Mouse (Mus musculus): Measurements from ENCODE around the gene Vmn1r232. TPM values are rescaled to one million over a fixed set of nuclear protein-coding genes. Genes with fewer than 3 reads are reported as not detected.

The Vmn1r232 gene
- polyA plus RNA-seq (2014; fragmentation: Nextera tagmentation; extraction: Ambion mirVana), result not detected in 2 replicates

- Histone ChIP-seq H3K4me3 (replicated peaks; ENCODE audit: low read depth, low read length) (no peak within 1 kb of the TSS), H3K4me2 (ENCODE audit: low read length) (no peak within 1 kb of the TSS), H3K27ac (replicated peaks; ENCODE audit: low read depth, low read length) (no peak within 1 kb of the TSS), H3K27me3 (ENCODE audit: control insufficient read depth, insufficient read depth, low read length) (no peaks in the 10 kb centered on the region), H3K4me1 (ENCODE audit: control insufficient read depth, insufficient read depth, low read length) (no peaks in the 10 kb centered on the region), H3K36me3 (ENCODE audit: control insufficient read depth, insufficient read depth, low read length) (no peaks in the 10 kb centered on the region), H3K9ac (replicated peaks; ENCODE audit: low read length) (no peak within 1 kb of the TSS), H3K9me3 (ENCODE audit: control insufficient read depth, low read length) (0 out of 2 replicates have a peak, but pooled peaks cover 2% of the 10 kb centered on the region)
- 40% methylated on average over 1 of the region's 1 CpGs for WGBS
- no peak for DNase-seq
- ATAC-seq (ENCODE audit: low FRiP score, low TSS enrichment), result no peak
These were observed at the start of gene Vmn1r232 for GRCm38 (mm10) chr17:20919614-20920013. Vmn1r232 (minus strand) TSS chr17:20919714.

GRCm38 (mm10) chr17:20966681-20967080, 47.2 kb upstream of the Vmn1r232 start:
- Histone ChIP-seq H3K4me2 (ENCODE audit: low read length) (no peak overlapping the region), H3K27me3 (ENCODE audit: control insufficient read depth, insufficient read depth, low read length) (no peaks in the 10 kb centered on the region), H3K9ac (replicated peaks; ENCODE audit: low read length) (no peak overlapping the region), H3K9me3 (ENCODE audit: control insufficient read depth, low read length) (no peaks in the 10 kb centered on the region), H3K4me3 (replicated peaks; ENCODE audit: low read depth, low read length) (no peak overlapping the region), H3K27ac (replicated peaks; ENCODE audit: low read depth, low read length) (no peak overlapping the region), H3K4me1 (ENCODE audit: control insufficient read depth, insufficient read depth, low read length) (no peaks in the 10 kb centered on the region), H3K36me3 (ENCODE audit: control insufficient read depth, insufficient read depth, low read length) (peaks cover 83% of the 10 kb centered on the region)
- DNase-seq (no peak), ATAC-seq (ENCODE audit: low FRiP score, low TSS enrichment) (no peak)

DNA sequence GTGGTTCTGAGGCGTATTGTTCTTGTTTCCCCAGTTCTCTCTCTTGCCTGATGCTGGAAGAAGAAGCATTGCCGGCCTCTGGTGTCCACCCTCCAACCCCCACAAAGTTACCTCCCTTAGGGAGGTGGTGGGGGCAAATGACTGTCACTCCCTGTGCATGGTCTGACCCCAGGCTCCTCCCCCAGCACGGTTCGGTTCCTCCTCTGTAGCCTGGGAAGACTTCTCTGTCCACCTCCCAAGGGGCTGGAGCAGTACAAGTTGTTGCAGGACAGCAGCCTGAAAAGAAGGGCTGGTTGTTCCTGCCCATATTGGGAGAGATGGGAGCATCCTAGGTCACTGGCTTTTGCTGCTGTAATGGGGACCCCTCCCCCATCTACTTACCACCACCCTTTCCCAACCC, 45.9 kb upstream of the Vmn1r232 start:
- H3K27ac ChIP-seq (replicated peaks; ENCODE audit: low read depth, low read length), result no peak overlapping the region
- no peaks in the 10 kb centered on the region for H3K4me1 ChIP-seq (ENCODE audit: control insufficient read depth, insufficient read depth, low read length)
- H3K4me3 ChIP-seq (replicated peaks; ENCODE audit: low read depth, low read length), result no peak overlapping the region
- no peak overlapping the region for H3K9ac ChIP-seq (replicated peaks; ENCODE audit: low read length)
- DNase-seq, result no peak
- H3K9me3 ChIP-seq (ENCODE audit: control insufficient read depth, low read length), result no peaks in the 10 kb centered on the region
- no peak for ATAC-seq (ENCODE audit: low FRiP score, low TSS enrichment)
- H3K4me2 ChIP-seq (ENCODE audit: low read length), result no peak overlapping the region
- peaks cover 95% of the 10 kb centered on the region for H3K36me3 ChIP-seq (ENCODE audit: control insufficient read depth, insufficient read depth, low read length)
- WGBS, result 92% methylated on average over 4 of the region's 4 CpGs
- H3K27me3 ChIP-seq (ENCODE audit: control insufficient read depth, insufficient read depth, low read length), result no peaks in the 10 kb centered on the region

GRCm38 (mm10) chr17:20960386-20960785, 40.9 kb upstream of the Vmn1r232 start:
- WGBS, result 95% methylated on average over 5 of the region's 5 CpGs
- H3K36me3 ChIP-seq (ENCODE audit: control insufficient read depth, insufficient read depth, low read length), result peaks cover 100% of the 10 kb centered on the region
- H3K27me3 ChIP-seq (ENCODE audit: control insufficient read depth, insufficient read depth, low read length), result no peaks in the 10 kb centered on the region
- H3K9me3 ChIP-seq (ENCODE audit: control insufficient read depth, low read length), result no peaks in the 10 kb centered on the region
- H3K27ac ChIP-seq (replicated peaks; ENCODE audit: low read depth, low read length), result no peak overlapping the region
- no peak for DNase-seq
- no peak overlapping the region for H3K9ac ChIP-seq (replicated peaks; ENCODE audit: low read length)
- no peak overlapping the region for H3K4me2 ChIP-seq (ENCODE audit: low read length)
- no peaks in the 10 kb centered on the region for H3K4me1 ChIP-seq (ENCODE audit: control insufficient read depth, insufficient read depth, low read length)
- ATAC-seq (ENCODE audit: low FRiP score, low TSS enrichment), result no peak
- H3K4me3 ChIP-seq (replicated peaks; ENCODE audit: low read depth, low read length), result no peak overlapping the region

- H3K4me1 ChIP-seq (ENCODE audit: control insufficient read depth, insufficient read depth, low read length), result peaks cover 28% of the 10 kb centered on the region
- peak overlapping the region; percentile 98; the same call in 1 of the 2 replicates for H3K27ac ChIP-seq (replicated peaks; ENCODE audit: low read depth, low read length)
These were observed 27.1 kb upstream of the Vmn1r232 start for GRCm38 (mm10) chr17:20946636-20947035.

GRCm38 (mm10) chr17:20946026-20946565, 26.6 kb upstream of the Vmn1r232 start:
- H3K27me3 ChIP-seq (ENCODE audit: control insufficient read depth, insufficient read depth, low read length), result no peaks in the 10 kb centered on the region
- H3K4me1 ChIP-seq (ENCODE audit: control insufficient read depth, insufficient read depth, low read length), result peaks cover 28% of the 10 kb centered on the region
- ATAC-seq (ENCODE audit: low FRiP score, low TSS enrichment), result no peak
- peak overlapping the region; percentile 85 for H3K4me2 ChIP-seq (ENCODE audit: low read length)
- H3K27ac ChIP-seq (replicated peaks; ENCODE audit: low read depth, low read length), result peak overlapping the region; percentile 98
- H3K4me3 ChIP-seq (replicated peaks; ENCODE audit: low read depth, low read length), result peak overlapping the region; percentile 78
- 1% methylated on average over 13 of the region's 13 CpGs for WGBS
- H3K9me3 ChIP-seq (ENCODE audit: control insufficient read depth, low read length), result no peaks in the 10 kb centered on the region
- H3K36me3 ChIP-seq (ENCODE audit: control insufficient read depth, insufficient read depth, low read length), result 0 out of 2 replicates have a peak, but pooled peaks cover under 1% of the 10 kb centered on the region
- peak overlapping the region; percentile 89 for H3K9ac ChIP-seq (replicated peaks; ENCODE audit: low read length)
- DNase-seq, result no peak

More at GRCm38 (mm10) chr17:20946636-20947035, 27.1 kb upstream of the Vmn1r232 start:
- ATAC-seq (ENCODE audit: low FRiP score, low TSS enrichment) (no peak), DNase-seq (no peak)
- peak overlapping the region; percentile 78 for H3K4me3 ChIP-seq (replicated peaks; ENCODE audit: low read depth, low read length)
- peak overlapping the region; percentile 89 for H3K9ac ChIP-seq (replicated peaks; ENCODE audit: low read length)
- H3K9me3 ChIP-seq (ENCODE audit: control insufficient read depth, low read length), result no peaks in the 10 kb centered on the region
- H3K4me2 ChIP-seq (ENCODE audit: low read length), result peak overlapping the region; percentile 85
- no peaks in the 10 kb centered on the region for H3K27me3 ChIP-seq (ENCODE audit: control insufficient read depth, insufficient read depth, low read length)
- peaks cover 6% of the 10 kb centered on the region for H3K36me3 ChIP-seq (ENCODE audit: control insufficient read depth, insufficient read depth, low read length)

DNA sequence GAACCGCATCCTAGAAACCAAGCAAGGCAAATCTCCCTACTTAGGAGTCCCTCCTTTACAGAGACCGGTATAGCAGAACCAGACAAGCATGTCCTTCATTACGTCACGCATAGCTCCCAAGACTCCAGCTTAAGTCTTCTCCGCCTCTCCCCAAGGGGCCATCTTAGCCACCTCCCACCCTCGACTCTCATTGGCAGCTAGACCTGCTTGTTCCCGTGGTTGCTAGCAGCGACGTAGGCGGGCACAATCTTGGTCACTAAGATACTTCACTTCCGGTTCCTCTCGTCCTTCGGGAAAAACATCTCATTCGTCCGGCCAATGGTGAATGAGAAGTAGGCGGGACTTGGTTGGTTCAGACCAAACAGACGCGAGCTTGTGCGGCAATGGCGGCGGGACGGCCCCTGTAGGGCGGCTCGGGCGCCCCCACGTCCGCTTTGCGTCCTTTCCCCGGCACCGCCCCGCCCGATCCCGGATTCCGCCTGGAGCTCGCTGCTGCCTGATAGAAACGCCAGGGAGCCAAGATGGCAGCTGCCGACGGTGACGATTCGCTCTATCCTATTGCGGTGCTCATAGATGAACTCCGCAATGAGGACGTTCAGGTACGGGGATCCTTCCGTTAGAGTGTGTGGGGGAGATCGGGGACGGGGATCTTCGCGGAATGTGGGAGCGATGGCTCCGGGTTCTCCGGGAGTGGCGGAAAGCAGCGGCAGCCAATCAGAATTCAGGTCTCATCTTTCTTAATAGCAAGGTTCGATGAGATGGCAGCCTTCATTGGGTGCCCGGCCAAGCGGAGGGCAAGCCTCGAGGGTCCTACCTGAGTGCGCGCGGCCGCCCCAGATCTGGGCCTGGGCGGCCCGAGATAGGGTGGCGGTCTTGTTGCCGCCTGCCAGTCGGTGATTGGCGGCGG, 25.7 kb upstream of the Vmn1r232 start, which contains the start of gene Ppp2r1a:
Gene Ppp2r1a, plus strand, starts transcription at position 327 of the 907 bp plus-strand sequence.
- peak within 1 kb of the TSS; percentile 89 for H3K9ac ChIP-seq (replicated peaks; ENCODE audit: low read length)
- peak; percentile 99 for DNase-seq
- H3K4me3 ChIP-seq (replicated peaks; ENCODE audit: low read depth, low read length), result peak within 1 kb of the TSS; percentile 78
- H3K36me3 ChIP-seq (ENCODE audit: control insufficient read depth, insufficient read depth, low read length), result no peaks in the 10 kb centered on the region
- H3K4me2 ChIP-seq (ENCODE audit: low read length), result peak within 1 kb of the TSS; percentile 85
- peak within 1 kb of the TSS; percentile 98 for H3K27ac ChIP-seq (replicated peaks; ENCODE audit: low read depth, low read length)
- peaks cover 28% of the 10 kb centered on the region for H3K4me1 ChIP-seq (ENCODE audit: control insufficient read depth, insufficient read depth, low read length)
- peak; percentile 98 for ATAC-seq (ENCODE audit: low FRiP score, low TSS enrichment)
- no peaks in the 10 kb centered on the region for H3K9me3 ChIP-seq (ENCODE audit: control insufficient read depth, low read length)
- WGBS, result under 1% methylated on average over 68 of the region's 69 CpGs
- no peaks in the 10 kb centered on the region for H3K27me3 ChIP-seq (ENCODE audit: control insufficient read depth, insufficient read depth, low read length)

GRCm38 (mm10) chr17:20944226-20944625, 24.7 kb upstream of the Vmn1r232 start:
- 57% methylated on average over 3 of the region's 3 CpGs for WGBS

More at GRCm38 (mm10) chr17:20944226-20944625, 24.7 kb upstream of the Vmn1r232 start:
- Histone ChIP-seq H3K4me2 (ENCODE audit: low read length) (peak overlapping the region; percentile 71), H3K27me3 (ENCODE audit: control insufficient read depth, insufficient read depth, low read length) (no peaks in the 10 kb centered on the region), H3K9me3 (ENCODE audit: control insufficient read depth, low read length) (no peaks in the 10 kb centered on the region), H3K9ac (replicated peaks; ENCODE audit: low read length) (peak overlapping the region; percentile 63), H3K36me3 (ENCODE audit: control insufficient read depth, insufficient read depth, low read length) (no peaks in the 10 kb centered on the region), H3K4me3 (replicated peaks; ENCODE audit: low read depth, low read length) (peak overlapping the region; percentile 78), H3K27ac (replicated peaks; ENCODE audit: low read depth, low read length) (peak overlapping the region; percentile 92), H3K4me1 (ENCODE audit: control insufficient read depth, insufficient read depth, low read length) (peaks cover 27% of the 10 kb centered on the region)
- peak; percentile 0; the same call in 1 of the 2 replicates for ATAC-seq (ENCODE audit: low FRiP score, low TSS enrichment)
- no peak for DNase-seq

All from midbrain, embryonic 14.5 days (tissue).